Mouse (Mus musculus) forebrain, embryonic 12.5 days (tissue): Measurements from ENCODE around the gene Magoh. TPM values are rescaled to one million over a fixed set of nuclear protein-coding genes. Genes with fewer than 3 reads are reported as not detected.

Source experiments
- ATAC-seq: fragments of 200-750 bp; cut with Nextera tagmentation; 2 replicates; pipeline ENCODE4 v1.8.0; 2017; ENCODE audit warnings: moderate TSS enrichment; ENCODE audit not compliant: low FRiP score
- H3K27ac ChIP-seq: fragments of 300-500 bp; sonication (generic); 2 replicates; pipeline ENCODE4 v1.5.1; 2016; ENCODE audit warnings: mild to moderate bottlenecking
- H3K27me3 ChIP-seq: fragments of 300-500 bp; sonication (generic); 2 replicates; pipeline ENCODE4 v1.6.1; 2016; ENCODE audit warnings: mild to moderate bottlenecking
- H3K36me3 ChIP-seq: fragments of 300-500 bp; sonication (generic); replicated peaks from 2 replicates; pipeline ENCODE4 v1.6.1; 2016; ENCODE audit warnings: mild to moderate bottlenecking
- H3K4me1 ChIP-seq: fragments of 300-500 bp; sonication (generic); 2 replicates; pipeline ENCODE4 v1.6.1; 2016
- H3K4me2 ChIP-seq: fragments of 300-500 bp; sonication (generic); 2 replicates; pipeline ENCODE4 v1.6.1; 2016; ENCODE audit warnings: mild to moderate bottlenecking, moderate library complexity
- H3K4me3 ChIP-seq: fragments of 300-500 bp; sonication (generic); replicated peaks from 2 replicates; pipeline ENCODE4 v1.5.1; 2016; ENCODE audit warnings: mild to moderate bottlenecking
- H3K9ac ChIP-seq: fragments of 300-500 bp; sonication (generic); 2 replicates; pipeline ENCODE4 v1.6.1; 2016; ENCODE audit warnings: mild to moderate bottlenecking
- H3K9me3 ChIP-seq: fragments of 300-500 bp; sonication (generic); 2 replicates; pipeline ENCODE4 v1.6.1; 2016
- WGBS: fragments of 180-500 bp; shearing (Covaris S2); methylation state at CpG from one replicate; pipeline ENCODE4 v1.1.7; 2016; 5-methylcytosine and 5-hydroxymethylcytosine counted together
- polyA plus RNA-seq: library from polyadenylated mRNA; unstranded; fragments of >200 nt; fragmentation: Nextera tagmentation; extraction: Ambion mirVana; gene quantifications from 2 replicates; pipeline ENCODE4 v1.2.1, GENCODE M21; 2016

Gene Magoh
- polyA plus RNA-seq, 1 experiment from 2014 or later, result 232 TPM

DNA sequence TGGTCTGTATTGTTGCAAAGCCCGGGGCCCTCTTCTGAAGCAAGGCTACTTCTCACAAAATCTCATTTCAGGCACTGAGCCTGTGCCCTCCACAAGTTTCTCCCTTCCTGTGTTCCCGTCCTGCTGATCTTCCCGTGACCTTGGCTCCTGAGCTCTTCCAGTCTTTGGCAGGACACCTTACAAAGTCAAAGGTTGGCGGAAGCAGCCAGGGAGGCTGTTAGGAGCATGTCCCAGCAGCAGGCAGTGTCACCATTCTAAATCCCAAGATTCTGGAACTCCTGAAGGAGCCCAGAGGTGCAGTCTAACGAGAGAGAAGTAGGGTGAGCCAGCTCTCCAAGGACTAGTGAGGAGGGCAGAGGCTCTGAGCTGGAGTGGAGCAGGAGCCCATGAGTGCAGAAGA, 31.0 kb upstream of the Magoh start:
- peaks cover 84% of the 10 kb centered on the region for H3K36me3 ChIP-seq
- H3K9ac ChIP-seq, result no peak overlapping the region
- no peaks in the 10 kb centered on the region for H3K9me3 ChIP-seq
- peaks cover 17% of the 10 kb centered on the region for H3K4me1 ChIP-seq
- H3K4me2 ChIP-seq, result no peak overlapping the region
- WGBS, result 87% methylated on average over 5 of the region's 5 CpGs
- no peak for ATAC-seq
- no peak overlapping the region for H3K27ac ChIP-seq
- peaks cover 19% of the 10 kb centered on the region for H3K27me3 ChIP-seq
- H3K4me3 ChIP-seq, result no peak overlapping the region

DNA sequence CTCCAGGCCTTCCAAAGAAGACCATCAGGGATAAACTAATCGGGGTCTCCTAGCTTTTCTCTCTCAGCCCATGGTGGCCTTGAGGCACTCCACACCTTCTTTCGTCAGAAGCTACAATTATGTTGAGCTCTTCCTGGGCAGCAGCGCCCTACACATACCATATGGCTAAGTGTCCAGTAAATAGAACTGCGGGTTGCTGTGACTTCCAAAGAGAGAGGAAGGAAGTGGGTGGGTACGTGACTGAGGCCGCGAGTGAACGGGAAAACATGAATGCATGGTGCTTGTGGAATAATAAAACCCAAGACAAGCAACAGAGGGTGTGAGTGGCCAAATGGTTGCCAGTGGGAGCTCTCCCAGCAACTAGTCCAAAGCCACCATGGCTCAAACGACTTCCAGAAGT, 29.9 kb upstream of the Magoh start:
- Histone ChIP-seq H3K4me2 (no peak overlapping the region), H3K36me3 (peaks cover 88% of the 10 kb centered on the region), H3K9me3 (no peaks in the 10 kb centered on the region), H3K9ac (no peak overlapping the region), H3K4me3 (no peak overlapping the region), H3K4me1 (peaks cover 10% of the 10 kb centered on the region), H3K27ac (no peak overlapping the region), H3K27me3 (peaks cover 19% of the 10 kb centered on the region)
- 85% methylated on average over 9 of the region's 9 CpGs for WGBS
- ATAC-seq, result no peak

DNA sequence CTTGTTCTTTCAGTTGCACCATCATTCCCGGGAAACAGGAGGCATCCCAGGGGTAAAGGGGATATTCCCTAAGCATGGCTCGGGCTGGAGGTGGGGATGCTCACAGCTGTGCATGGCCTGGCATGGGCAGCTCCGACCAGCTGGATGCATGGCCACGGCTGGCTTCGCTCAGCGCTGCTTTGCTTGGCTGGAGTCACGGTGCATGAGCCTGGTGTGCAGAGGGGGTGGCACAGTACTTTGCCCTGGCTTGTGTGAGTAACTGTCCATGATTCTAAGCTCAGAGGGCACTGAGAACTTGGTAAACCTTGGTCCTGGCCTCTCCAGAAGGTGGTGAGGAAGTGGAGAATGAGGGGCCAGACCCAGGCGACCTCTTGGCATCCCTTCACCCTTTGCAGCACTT, 29.5 kb upstream of the Magoh start:
- ATAC-seq, result no peak

DNA sequence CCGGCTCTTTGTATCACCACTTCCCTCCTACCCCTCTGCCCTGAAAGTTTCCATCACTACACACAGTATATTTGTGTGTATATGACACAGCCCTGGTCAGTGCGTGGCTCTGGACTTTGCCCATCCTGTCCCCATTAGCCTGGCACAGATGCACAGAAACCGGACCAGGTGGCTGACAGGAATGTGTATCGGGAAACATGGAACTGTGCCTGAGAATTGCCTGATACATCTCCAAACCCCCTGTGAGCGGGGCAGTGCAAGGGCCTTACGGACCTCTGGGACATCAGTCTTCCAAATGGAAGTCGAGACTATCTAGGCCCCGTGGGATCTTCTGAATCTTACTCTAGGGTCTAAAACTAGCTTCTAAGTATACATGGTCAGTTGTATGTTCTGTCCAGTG, 26.2 kb upstream of the Magoh start:
- peaks cover 100% of the 10 kb centered on the region for H3K36me3 ChIP-seq
- 95% methylated on average over 8 of the region's 8 CpGs for WGBS
- no peak overlapping the region for H3K9ac ChIP-seq
- no peaks in the 10 kb centered on the region for H3K9me3 ChIP-seq
- no peaks in the 10 kb centered on the region for H3K27me3 ChIP-seq
- no peak overlapping the region for H3K27ac ChIP-seq
- H3K4me1 ChIP-seq, result no peaks in the 10 kb centered on the region
- ATAC-seq, result no peak
- H3K4me3 ChIP-seq, result no peak overlapping the region
- no peak overlapping the region for H3K4me2 ChIP-seq

More for the DNA sequence above, 29.5 kb upstream of the Magoh start:
- Histone ChIP-seq H3K27me3 (peaks cover 19% of the 10 kb centered on the region), H3K36me3 (peaks cover 91% of the 10 kb centered on the region), H3K4me1 (peaks cover 8% of the 10 kb centered on the region), H3K9me3 (no peaks in the 10 kb centered on the region), H3K9ac (no peak overlapping the region), H3K4me2 (no peak overlapping the region), H3K27ac (no peak overlapping the region), H3K4me3 (no peak overlapping the region)
- WGBS, result 90% methylated on average over 8 of the region's 8 CpGs

DNA sequence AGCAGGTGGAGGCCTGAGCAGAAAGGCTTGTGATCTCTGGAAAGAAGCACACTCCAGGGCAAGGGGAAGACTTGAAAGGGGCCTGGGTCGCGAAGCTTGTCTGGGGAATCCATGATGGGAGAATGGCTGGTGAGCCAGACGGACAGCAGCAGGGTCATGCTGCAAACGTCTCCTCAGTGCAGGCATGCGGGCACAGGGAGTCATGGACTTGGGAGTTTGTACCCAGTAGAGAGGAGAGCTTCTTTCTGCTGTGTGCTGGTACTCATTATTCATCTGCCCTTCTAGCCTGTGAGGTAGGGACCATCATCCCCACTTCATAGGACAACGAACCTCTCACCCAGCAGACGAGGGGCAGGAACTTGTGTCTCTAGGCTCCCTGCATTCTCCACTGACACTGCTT, 25.7 kb upstream of the Magoh start:
- Histone ChIP-seq H3K27ac (no peak overlapping the region), H3K4me3 (no peak overlapping the region), H3K9ac (no peak overlapping the region), H3K9me3 (no peaks in the 10 kb centered on the region), H3K27me3 (no peaks in the 10 kb centered on the region), H3K4me1 (no peaks in the 10 kb centered on the region), H3K4me2 (no peak overlapping the region), H3K36me3 (peaks cover 100% of the 10 kb centered on the region)
- ATAC-seq, result no peak
- 87% methylated on average over 7 of the region's 7 CpGs for WGBS

DNA sequence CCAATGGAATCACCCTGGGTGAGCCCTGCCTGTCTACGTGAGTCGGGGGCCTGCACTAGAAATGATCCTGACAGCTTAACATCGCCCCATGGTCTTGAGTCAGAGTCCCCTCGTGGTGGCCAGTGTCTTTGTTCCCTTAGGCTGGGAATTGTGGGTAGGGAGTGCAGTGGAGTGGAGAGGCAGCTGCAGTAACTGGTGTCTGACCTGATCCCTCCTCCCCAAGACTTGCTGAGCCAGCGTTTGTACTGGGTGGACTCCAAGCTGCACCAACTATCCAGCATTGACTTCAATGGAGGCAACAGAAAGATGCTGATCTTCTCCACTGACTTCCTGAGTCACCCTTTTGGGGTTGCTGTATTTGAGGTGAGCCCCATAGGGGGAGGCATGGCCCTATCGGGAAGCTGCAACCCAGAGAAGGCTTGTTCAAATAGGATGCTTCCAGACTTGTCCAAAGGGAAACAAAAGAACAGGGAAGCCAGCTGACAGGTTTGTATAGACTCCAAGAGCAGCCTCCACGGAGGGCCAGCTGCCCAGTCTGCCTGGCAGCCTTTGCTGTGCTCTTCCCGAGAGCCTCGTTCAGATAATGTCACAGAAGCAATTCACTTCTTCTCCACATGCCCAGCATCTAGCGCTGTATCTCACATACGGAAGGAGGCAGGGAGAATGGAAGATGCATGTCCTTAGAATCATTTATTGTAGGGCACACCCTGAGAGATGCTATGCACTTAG, 22.4 kb upstream of the Magoh start:
- Histone ChIP-seq H3K4me3 (no peak overlapping the region), H3K9ac (no peak overlapping the region), H3K27ac (no peak overlapping the region; the same call in 1 of the 2 replicates), H3K36me3 (peaks cover 99% of the 10 kb centered on the region), H3K9me3 (no peaks in the 10 kb centered on the region), H3K4me2 (no peak overlapping the region), H3K4me1 (no peaks in the 10 kb centered on the region), H3K27me3 (no peaks in the 10 kb centered on the region)
- 83% methylated on average over 11 of the region's 11 CpGs for WGBS
- ATAC-seq, result no peak

DNA sequence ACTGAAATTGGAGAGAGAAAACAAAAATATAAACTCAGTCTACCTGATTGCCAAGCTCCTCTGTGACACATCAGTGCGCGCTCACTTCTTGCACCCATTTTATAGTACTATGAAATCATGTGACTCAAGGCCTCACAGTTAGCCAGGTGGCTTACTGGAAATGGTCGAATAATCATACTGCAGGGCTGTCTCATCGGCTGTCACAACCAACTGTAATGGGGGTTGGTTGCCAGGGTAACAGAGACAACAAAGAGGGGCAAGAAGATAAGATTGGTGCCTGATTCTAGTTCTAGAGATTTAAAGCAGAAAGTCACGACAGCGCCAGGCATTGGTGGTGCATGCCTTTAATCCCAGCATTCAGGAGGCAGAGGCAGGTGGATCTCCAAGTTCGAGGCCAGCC, 20.6 kb upstream of the Magoh start:
- Histone ChIP-seq H3K9me3 (no peaks in the 10 kb centered on the region), H3K27ac (no peak overlapping the region), H3K4me1 (no peaks in the 10 kb centered on the region), H3K4me3 (no peak overlapping the region), H3K36me3 (peaks cover 93% of the 10 kb centered on the region), H3K9ac (no peak overlapping the region), H3K4me2 (no peak overlapping the region), H3K27me3 (no peaks in the 10 kb centered on the region)
- WGBS, result 88% methylated on average over 7 of the region's 7 CpGs
- no peak for ATAC-seq

DNA sequence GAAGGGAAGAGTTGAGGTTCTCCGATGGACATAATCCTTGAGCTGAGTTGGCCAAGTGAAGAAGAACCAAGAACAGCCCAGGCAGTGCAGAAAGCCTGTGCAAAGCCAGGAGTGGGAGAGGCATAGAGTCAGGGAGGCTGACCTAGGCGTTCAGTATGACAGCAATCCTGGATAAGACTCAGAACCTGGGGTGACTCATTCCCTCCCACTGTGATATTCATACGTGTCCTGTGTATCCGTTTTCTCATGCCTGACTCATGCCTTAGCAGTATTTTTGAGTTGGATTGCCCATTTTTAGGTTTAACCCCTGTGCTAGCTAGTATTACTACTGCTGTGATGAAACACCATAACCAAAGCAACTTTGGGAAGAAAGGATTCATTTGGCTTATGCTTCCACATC, 14.7 kb upstream of the Magoh start:
- no peak overlapping the region for H3K27ac ChIP-seq
- no peaks in the 10 kb centered on the region for H3K4me1 ChIP-seq
- H3K36me3 ChIP-seq, result peaks cover 75% of the 10 kb centered on the region
- WGBS, result 92% methylated on average over 4 of the region's 4 CpGs
- H3K27me3 ChIP-seq, result no peaks in the 10 kb centered on the region
- no peak overlapping the region for H3K9ac ChIP-seq
- H3K9me3 ChIP-seq, result no peaks in the 10 kb centered on the region
- H3K4me2 ChIP-seq, result no peak overlapping the region
- no peak for ATAC-seq
- no peak overlapping the region for H3K4me3 ChIP-seq

DNA sequence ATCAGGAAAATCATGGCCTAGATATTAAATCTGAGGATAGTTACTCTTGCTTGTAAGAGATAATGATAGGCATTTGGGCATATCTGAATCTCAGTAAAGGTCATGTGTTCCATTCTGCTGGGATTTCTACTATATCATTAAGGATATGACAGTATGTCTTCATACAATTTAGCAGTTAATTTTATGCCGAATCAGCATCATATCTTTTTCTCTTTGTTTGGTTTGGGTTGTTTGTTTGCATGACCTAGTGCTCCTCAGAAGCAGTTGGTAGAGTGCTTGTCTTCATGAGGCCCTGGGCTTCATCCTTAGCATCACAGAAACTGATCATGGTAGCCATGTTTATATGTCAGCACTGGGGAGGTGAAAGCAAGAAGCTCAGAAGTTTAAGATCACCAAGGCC, 2.1 kb downstream of the Magoh start:
- 95% methylated on average over 1 of the region's 1 CpGs for WGBS
- ATAC-seq, result no peak
- Histone ChIP-seq H3K9ac (no peak overlapping the region), H3K27me3 (no peaks in the 10 kb centered on the region), H3K4me1 (peaks cover 17% of the 10 kb centered on the region), H3K9me3 (no peaks in the 10 kb centered on the region), H3K36me3 (peaks cover 48% of the 10 kb centered on the region), H3K4me2 (no peak overlapping the region), H3K4me3 (no peak overlapping the region), H3K27ac (no peak overlapping the region)

DNA sequence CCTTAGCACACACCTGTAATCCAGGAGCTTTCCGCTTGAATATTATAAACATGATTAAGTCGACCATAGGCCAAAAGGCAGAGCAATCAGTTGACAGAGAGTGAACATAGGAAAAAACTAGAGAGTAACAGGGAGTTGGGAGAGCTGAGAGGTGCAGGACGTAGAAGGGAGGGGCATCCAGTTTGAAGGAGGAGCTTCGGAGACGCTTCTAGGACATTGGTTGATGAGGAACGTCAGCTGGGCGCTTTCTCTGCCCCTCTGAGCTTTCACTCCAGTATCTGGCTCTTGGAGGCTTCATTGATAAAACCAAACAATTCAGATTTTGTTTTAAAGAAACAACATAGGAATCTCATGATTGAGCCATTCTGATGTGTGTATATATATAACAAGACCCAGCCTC, 6.8 kb downstream of the Magoh start:
- Histone ChIP-seq H3K9me3 (no peaks in the 10 kb centered on the region), H3K4me1 (peaks cover 13% of the 10 kb centered on the region), H3K4me3 (no peak overlapping the region), H3K4me2 (no peak overlapping the region), H3K36me3 (peaks cover 56% of the 10 kb centered on the region), H3K9ac (no peak overlapping the region), H3K27ac (no peak overlapping the region), H3K27me3 (no peaks in the 10 kb centered on the region)
- ATAC-seq, result no peak
- 77% methylated on average over 7 of the region's 7 CpGs for WGBS

DNA sequence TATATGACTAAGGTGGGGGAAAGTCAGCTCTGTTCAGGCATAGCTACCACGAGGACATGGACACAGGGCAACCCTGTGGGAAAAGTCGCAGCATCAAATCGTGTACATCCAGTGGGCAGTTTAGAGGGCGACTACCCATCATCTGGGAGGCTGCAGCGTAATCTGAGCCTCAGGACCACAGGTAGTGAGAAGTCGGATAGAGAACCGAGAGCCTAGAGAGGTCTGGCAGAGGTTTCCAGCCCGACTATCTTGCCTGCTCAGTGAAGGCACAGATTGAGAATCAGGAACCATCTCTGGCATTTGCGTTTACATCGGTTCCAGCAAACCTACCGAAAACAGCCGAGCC, 9.8 kb downstream of the Magoh start:
- no peaks in the 10 kb centered on the region for H3K27me3 ChIP-seq
- peak; percentile 23 for ATAC-seq
- H3K4me2 ChIP-seq, result peak overlapping the region; percentile 80
- H3K9me3 ChIP-seq, result no peaks in the 10 kb centered on the region
- peaks cover 13% of the 10 kb centered on the region for H3K4me1 ChIP-seq
- H3K9ac ChIP-seq, result peak overlapping the region; percentile 83
- peak overlapping the region; percentile 93 for H3K27ac ChIP-seq
- peak overlapping the region; percentile 57 for H3K4me3 ChIP-seq
- under 1% methylated on average over 12 of the region's 12 CpGs for WGBS
- H3K36me3 ChIP-seq, result peaks cover 56% of the 10 kb centered on the region

DNA sequence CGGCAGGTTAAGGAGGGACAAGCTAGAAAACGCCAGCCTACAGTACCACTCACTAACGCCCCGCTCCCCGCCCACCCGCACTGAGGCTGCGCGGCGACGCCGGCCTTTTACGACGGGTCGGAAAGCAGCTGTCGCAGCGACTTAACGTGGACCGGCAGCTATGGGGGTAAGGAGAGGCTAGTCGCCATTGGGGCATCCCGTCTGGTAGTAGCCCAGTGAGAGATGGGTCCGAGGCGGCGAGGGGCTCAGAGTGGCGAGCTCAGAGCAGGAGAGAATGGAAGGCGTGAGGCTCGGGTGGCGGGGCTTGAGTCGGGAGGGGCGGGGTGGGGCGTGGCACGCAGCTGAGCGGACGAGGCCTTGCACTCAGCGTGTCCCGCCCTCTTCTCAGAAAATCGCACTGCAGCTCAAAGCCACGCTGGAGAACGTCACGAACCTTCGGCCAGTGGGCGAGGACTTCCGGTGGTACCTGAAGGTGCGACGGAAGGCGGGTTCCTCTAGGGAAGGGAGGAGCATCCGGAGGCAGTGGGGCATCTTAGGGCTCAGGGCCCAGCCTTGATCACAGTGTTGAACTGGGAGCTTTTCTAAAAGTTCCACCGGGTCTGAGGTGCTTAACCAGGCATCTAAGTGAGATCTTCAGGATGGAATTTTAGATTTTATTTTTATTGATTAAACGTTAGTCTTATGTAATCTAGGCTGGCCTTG, 10.3 kb downstream of the Magoh start, which contains the start of gene 0610037L13Rik:
Gene 0610037L13Rik, plus strand, starts transcription at position 83 of the 702 bp plus-strand sequence.
- Histone ChIP-seq H3K9ac (peak within 1 kb of the TSS; percentile 83), H3K4me2 (peak within 1 kb of the TSS; percentile 80), H3K9me3 (no peaks in the 10 kb centered on the region), H3K36me3 (peaks cover 56% of the 10 kb centered on the region), H3K27me3 (no peaks in the 10 kb centered on the region), H3K4me1 (peaks cover 13% of the 10 kb centered on the region), H3K27ac (peak within 1 kb of the TSS; percentile 93), H3K4me3 (peak within 1 kb of the TSS; percentile 57)
- WGBS, result under 1% methylated on average over 48 of the region's 48 CpGs
- peak; percentile 96 for ATAC-seq

DNA sequence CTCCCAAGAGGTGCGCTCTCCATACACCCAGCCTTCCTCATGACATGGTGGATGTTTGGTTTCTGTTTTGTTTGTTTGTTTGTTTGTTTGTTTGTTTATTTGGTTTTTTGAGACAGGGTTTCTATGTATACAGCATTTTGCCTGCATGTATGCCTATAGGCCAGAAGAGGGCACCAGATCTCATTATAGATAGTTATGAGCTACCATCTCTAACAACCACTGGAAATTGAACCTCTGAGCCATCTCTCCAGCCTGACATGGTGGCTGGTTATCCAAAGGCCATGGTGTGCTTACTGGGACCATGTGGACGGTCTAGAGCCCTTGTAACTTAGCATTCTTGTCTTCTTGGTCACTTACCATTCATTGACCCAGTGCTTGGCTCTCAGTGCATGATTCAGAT, 13.1 kb downstream of the Magoh start:
- peaks cover 13% of the 10 kb centered on the region for H3K4me1 ChIP-seq
- ATAC-seq, result no peak
- H3K27ac ChIP-seq, result no peak overlapping the region
- H3K9me3 ChIP-seq, result no peaks in the 10 kb centered on the region
- peaks cover 59% of the 10 kb centered on the region for H3K36me3 ChIP-seq
- no peaks in the 10 kb centered on the region for H3K27me3 ChIP-seq
- H3K9ac ChIP-seq, result no peak overlapping the region
- no peak overlapping the region for H3K4me2 ChIP-seq
- whole genome bisulfite sequencing, result 87% methylated on average over 2 of the region's 2 CpGs
- H3K4me3 ChIP-seq, result no peak overlapping the region
